Mouse (Mus musculus): ENCODE data around the gene Slc17a9. TPM values are rescaled to one million over a fixed set of nuclear protein-coding genes. Genes with fewer than 3 reads are reported as not detected.
A peak's percentile ranks its signal among the peaks of the same experiment; 100 is the strongest.

Gene Slc17a9
- polyA plus RNA-seq, 1 experiment from 2014 or later = 0.58 TPM

DNA sequence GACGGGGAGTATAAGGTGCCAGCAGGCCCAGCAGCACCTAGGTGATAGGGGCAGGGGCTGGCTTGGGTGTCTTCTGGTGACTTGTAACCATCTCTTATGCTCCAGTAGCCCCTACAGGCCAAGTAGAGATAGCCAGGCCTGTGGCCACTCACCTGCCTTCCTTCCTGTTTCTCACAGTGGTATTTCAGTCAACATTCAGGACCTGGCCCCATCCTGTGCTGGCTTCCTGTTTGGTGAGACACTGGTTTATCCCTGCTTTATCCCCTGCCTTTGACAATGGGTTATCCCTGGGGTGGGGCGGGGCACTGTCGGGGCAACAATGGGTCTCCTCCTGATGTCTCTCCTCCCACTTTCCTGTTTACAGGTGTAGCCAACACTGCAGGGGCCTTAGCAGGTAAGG lies 15.3 kb downstream of the Slc17a9 start:
- Histone ChIP-seq H3K9ac (no peak overlapping the region), H3K27ac (no peak overlapping the region), H3K4me1 (no peaks in the 10 kb centered on the region), H3K4me2 (no peak overlapping the region), H3K4me3 (no peak overlapping the region), H3K27me3 (peaks cover 4% of the 10 kb centered on the region; the same call in 1 of the 2 replicates), H3K36me3 (ENCODE audit: poor library complexity, severe bottlenecking) (no peaks in the 10 kb centered on the region), H3K9me3 (replicated peaks) (no peaks in the 10 kb centered on the region)
- no peak for ATAC-seq
- 24% methylated on average over 3 of the region's 3 CpGs for WGBS

- WGBS = 85% methylated on average over 7 of the region's 7 CpGs
- no peak for ATAC-seq
Measured at GRCm38 (mm10) chr2:180741421-180741820, 16.4 kb downstream of the Slc17a9 start.

GRCm38 (mm10) chr2:180742820-180743219 lies 17.8 kb downstream of the Slc17a9 start:
- no peak for ATAC-seq
- no peak overlapping the region for H3K4me3 ChIP-seq
- no peak overlapping the region for H3K9ac ChIP-seq
- H3K27ac ChIP-seq = no peak overlapping the region
- no peak overlapping the region for H3K4me2 ChIP-seq
- H3K27me3 ChIP-seq = peaks cover 4% of the 10 kb centered on the region; the same call in 1 of the 2 replicates
- peaks cover 11% of the 10 kb centered on the region for H3K4me1 ChIP-seq
- H3K9me3 ChIP-seq (replicated peaks) = no peaks in the 10 kb centered on the region
- 81% methylated on average over 6 of the region's 6 CpGs for WGBS
- no peaks in the 10 kb centered on the region for H3K36me3 ChIP-seq (ENCODE audit: poor library complexity, severe bottlenecking)

More at GRCm38 (mm10) chr2:180741421-180741820, 16.4 kb downstream of the Slc17a9 start:
- H3K9me3 ChIP-seq (replicated peaks) = no peaks in the 10 kb centered on the region
- H3K27me3 ChIP-seq = peaks cover 4% of the 10 kb centered on the region; the same call in 1 of the 2 replicates
- no peak overlapping the region for H3K27ac ChIP-seq
- peaks cover 4% of the 10 kb centered on the region; the same call in 1 of the 2 replicates for H3K4me1 ChIP-seq
- no peak overlapping the region for H3K4me2 ChIP-seq
- H3K36me3 ChIP-seq (ENCODE audit: poor library complexity, severe bottlenecking) = no peaks in the 10 kb centered on the region
- H3K9ac ChIP-seq = no peak overlapping the region
- H3K4me3 ChIP-seq = no peak overlapping the region

DNA sequence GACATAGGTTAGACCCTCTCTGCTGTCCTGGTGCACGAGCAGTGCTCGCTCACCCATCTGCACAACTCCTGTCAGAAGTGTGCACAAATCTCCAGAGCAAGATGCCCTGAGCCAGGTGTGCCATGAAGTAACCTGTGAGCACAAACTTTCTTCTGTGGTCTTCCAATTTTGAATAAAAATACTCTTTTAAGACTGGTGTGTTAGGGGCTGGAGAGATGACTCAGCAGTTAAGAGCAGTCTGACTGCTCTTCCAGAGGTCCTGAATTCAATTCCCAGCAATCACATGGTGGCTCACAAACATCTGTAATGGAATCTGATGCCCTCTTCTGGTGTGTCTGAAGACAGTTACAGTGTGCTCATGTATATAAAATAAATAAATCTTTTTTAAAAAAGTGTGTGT lies 18.3 kb downstream of the Slc17a9 start:
- 97% methylated on average over 2 of the region's 2 CpGs for WGBS
- ATAC-seq = no peak
- Histone ChIP-seq H3K9me3 (replicated peaks) (no peaks in the 10 kb centered on the region), H3K4me2 (no peak overlapping the region), H3K4me3 (no peak overlapping the region), H3K36me3 (ENCODE audit: poor library complexity, severe bottlenecking) (no peaks in the 10 kb centered on the region), H3K27ac (no peak overlapping the region), H3K9ac (no peak overlapping the region), H3K4me1 (peaks cover 11% of the 10 kb centered on the region), H3K27me3 (peaks cover 7% of the 10 kb centered on the region; the same call in 1 of the 2 replicates)

DNA sequence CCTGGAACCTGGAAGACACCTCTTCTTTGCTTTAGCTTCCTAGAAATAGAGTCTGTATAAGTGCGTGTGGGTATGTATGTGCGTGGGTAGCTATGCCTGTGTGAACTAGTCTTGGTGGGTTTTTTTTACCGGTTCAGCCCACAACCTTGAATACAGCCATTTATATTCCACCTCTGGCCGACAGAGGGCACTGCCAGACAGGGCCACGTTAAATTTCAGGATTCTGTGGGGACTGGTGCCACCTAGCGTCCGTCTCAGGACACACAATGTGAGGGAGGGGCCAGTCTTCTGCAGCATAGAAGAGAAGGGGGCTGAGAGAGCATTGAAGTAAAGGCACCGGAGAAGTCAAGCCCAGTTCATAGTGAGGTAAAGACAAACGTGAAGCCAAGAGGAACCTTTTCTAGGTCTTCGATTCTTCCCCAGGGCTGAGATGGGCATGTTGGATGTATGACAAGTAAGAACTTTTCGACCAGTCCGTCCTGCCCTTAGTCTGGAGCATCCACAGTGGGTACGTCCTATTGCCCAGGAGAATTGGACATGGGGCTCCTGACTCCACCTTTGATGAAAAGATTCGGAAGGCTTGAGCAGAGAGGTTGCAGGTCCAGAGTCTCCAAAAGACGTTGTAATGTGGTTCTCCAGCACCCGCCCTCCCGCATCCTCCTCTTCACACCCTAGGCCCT lies 20.3 kb downstream of the Slc17a9 start:
- Histone ChIP-seq H3K9me3 (replicated peaks) (no peaks in the 10 kb centered on the region), H3K36me3 (ENCODE audit: poor library complexity, severe bottlenecking) (no peaks in the 10 kb centered on the region), H3K27ac (no peak overlapping the region), H3K4me1 (peaks cover 11% of the 10 kb centered on the region), H3K9ac (no peak overlapping the region), H3K4me2 (no peak overlapping the region), H3K27me3 (peaks cover 21% of the 10 kb centered on the region), H3K4me3 (no peak overlapping the region)
- 36% methylated on average over 17 of the region's 17 CpGs for WGBS
- ATAC-seq = peak; percentile 70

- Histone ChIP-seq H3K9ac (no peak overlapping the region), H3K4me3 (no peak overlapping the region), H3K27ac (no peak overlapping the region), H3K4me1 (peaks cover 11% of the 10 kb centered on the region), H3K9me3 (replicated peaks) (no peaks in the 10 kb centered on the region), H3K27me3 (peaks cover 19% of the 10 kb centered on the region), H3K4me2 (no peak overlapping the region), H3K36me3 (ENCODE audit: poor library complexity, severe bottlenecking) (no peaks in the 10 kb centered on the region)
- no peak for ATAC-seq
- 11% methylated on average over 5 of the region's 5 CpGs for WGBS
Measured at GRCm38 (mm10) chr2:180746569-180747192, 21.6 kb downstream of the Slc17a9 start.

DNA sequence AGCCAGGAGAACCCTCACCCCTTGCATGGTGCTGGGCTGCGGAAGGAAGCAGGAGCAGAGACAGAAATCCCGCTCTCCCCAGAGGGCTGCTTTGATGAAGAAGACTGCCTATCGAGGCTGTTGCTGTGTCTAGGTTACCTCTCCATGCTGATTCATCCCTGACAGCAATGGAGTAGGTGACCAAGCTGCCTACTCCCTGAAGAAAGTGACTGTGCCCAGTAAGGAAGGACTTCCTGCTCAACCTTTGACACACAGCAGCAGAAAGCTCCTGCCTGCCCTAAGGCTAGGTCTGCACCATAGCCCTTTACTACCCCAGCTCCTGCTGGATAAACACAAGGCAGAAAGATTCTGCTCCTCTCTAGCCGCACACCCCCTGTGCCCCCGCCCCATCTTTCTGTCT lies 23.8 kb downstream of the Slc17a9 start:
- Histone ChIP-seq H3K27me3 (peaks cover 33% of the 10 kb centered on the region), H3K4me3 (no peak overlapping the region), H3K36me3 (ENCODE audit: poor library complexity, severe bottlenecking) (no peaks in the 10 kb centered on the region), H3K4me2 (no peak overlapping the region), H3K9ac (no peak overlapping the region), H3K9me3 (replicated peaks) (no peaks in the 10 kb centered on the region), H3K4me1 (peaks cover 11% of the 10 kb centered on the region), H3K27ac (no peak overlapping the region)
- WGBS = 66% methylated on average over 5 of the region's 5 CpGs
- ATAC-seq = no peak

GRCm38 (mm10) chr2:180754976-180755688 lies 30.1 kb downstream of the Slc17a9 start:
- Histone ChIP-seq H3K36me3 (ENCODE audit: poor library complexity, severe bottlenecking) (no peaks in the 10 kb centered on the region), H3K4me2 (no peak overlapping the region), H3K27me3 (peaks cover 47% of the 10 kb centered on the region), H3K9ac (no peak overlapping the region), H3K27ac (no peak overlapping the region), H3K4me1 (peaks cover 16% of the 10 kb centered on the region; the same call in 1 of the 2 replicates), H3K9me3 (replicated peaks) (no peaks in the 10 kb centered on the region), H3K4me3 (no peak overlapping the region)
- no peak for ATAC-seq
- WGBS = 54% methylated on average over 5 of the region's 5 CpGs

DNA sequence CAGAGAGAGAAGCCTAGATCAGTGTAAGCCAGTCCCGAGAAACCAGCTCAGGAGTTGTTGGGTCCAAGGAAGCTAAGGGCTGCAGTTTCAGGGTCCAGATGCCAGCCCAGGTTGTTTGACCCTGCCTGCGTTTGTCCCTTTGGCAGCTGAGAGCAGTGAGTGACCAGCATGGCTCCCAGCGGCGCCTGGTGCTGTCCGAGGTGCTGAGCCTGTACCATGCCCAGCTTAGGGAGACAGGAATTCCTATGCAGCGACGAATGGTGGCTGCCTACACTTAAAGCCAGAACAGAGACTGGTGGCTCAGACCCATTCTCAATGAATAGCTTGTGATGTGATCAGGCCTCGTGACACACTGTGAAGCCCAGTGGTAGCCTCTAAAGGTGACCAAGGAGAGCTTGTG lies 30.8 kb downstream of the Slc17a9 start:
- peaks cover 16% of the 10 kb centered on the region; the same call in 1 of the 2 replicates for H3K4me1 ChIP-seq
- no peaks in the 10 kb centered on the region for H3K36me3 ChIP-seq (ENCODE audit: poor library complexity, severe bottlenecking)
- H3K4me2 ChIP-seq = no peak overlapping the region
- peaks cover 49% of the 10 kb centered on the region for H3K27me3 ChIP-seq
- no peak overlapping the region for H3K4me3 ChIP-seq
- WGBS = 5% methylated on average over 8 of the region's 8 CpGs
- no peak overlapping the region for H3K27ac ChIP-seq
- no peak for ATAC-seq
- no peak overlapping the region for H3K9ac ChIP-seq
- no peaks in the 10 kb centered on the region for H3K9me3 ChIP-seq (replicated peaks)

DNA sequence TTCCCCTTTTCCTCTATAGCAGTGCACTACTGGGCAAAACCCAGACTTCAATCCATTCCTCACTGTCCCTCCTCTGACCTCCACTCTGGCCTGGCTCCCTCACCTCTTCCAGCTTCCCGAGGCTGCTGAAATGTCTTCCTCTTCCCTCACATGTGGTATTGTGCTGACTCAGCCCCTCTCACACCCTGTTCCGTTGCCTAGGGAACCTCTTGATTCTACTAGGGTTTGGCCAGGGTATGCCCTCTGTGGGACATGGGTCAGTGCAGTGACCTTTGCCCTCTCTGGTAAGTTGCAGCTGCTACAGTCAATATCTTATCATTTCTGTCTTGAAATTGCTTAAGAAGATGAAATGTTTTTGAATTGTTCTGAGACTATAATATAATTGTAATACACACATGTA lies 31.7 kb downstream of the Slc17a9 start:
- ATAC-seq = no peak
- H3K9me3 ChIP-seq (replicated peaks) = no peaks in the 10 kb centered on the region
- WGBS = 26% methylated on average over 2 of the region's 2 CpGs

DNA sequence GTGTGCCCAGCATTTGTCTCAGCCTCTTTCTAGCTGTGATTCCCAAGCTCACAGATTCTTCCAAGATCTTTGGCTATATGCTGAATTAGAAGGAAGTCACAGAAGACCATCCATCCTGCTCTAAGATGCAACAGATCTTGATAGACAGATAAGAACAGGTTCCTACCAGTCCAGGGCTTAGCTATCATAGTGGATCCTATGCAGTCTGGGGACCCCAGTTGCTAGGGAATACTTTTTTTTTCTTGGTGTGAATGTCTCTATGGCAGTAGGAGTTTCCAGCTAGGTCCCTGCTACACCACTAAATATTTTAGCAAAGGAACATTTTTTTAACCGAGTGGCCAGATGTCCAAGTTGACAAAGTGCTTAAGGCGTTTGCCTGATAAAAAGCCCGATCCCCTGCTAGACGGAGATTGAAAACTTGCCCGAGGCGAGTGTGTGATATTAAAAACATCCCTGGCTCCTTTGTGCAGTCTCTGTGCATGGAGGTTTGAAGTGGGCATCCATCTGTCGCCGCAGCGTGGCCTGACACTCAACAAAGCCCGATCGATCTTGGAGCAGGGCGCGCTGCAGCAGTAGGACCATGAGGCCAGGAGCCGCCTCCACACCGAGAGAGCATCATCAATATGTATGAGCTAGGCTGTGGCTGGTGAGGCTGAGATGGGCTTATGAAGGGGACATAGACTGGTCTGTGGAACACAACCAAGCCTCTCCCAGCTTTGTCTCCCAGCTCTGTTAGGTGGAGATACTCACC lies 33.6 kb downstream of the Slc17a9 start:
- ATAC-seq = peak; percentile 71
- Histone ChIP-seq H3K9ac (no peak overlapping the region), H3K4me2 (no peak overlapping the region), H3K36me3 (ENCODE audit: poor library complexity, severe bottlenecking) (no peaks in the 10 kb centered on the region), H3K4me1 (peaks cover 16% of the 10 kb centered on the region; the same call in 1 of the 2 replicates), H3K27me3 (peaks cover 52% of the 10 kb centered on the region), H3K27ac (peak overlapping the region; percentile 61), H3K9me3 (replicated peaks) (no peaks in the 10 kb centered on the region), H3K4me3 (no peak overlapping the region)
- 42% methylated on average over 15 of the region's 15 CpGs for WGBS

More for the DNA sequence above, 31.7 kb downstream of the Slc17a9 start:
- Histone ChIP-seq H3K36me3 (ENCODE audit: poor library complexity, severe bottlenecking) (no peaks in the 10 kb centered on the region), H3K9ac (no peak overlapping the region), H3K27ac (no peak overlapping the region), H3K27me3 (peaks cover 56% of the 10 kb centered on the region), H3K4me3 (no peak overlapping the region), H3K4me1 (peaks cover 16% of the 10 kb centered on the region; the same call in 1 of the 2 replicates), H3K4me2 (no peak overlapping the region)
